Mouse (Mus musculus): ENCODE measurements around the gene Zfp575.
"Not testable (repeated sequence)": the region's sequence is repeated elsewhere in the genome, so short reads cannot be mapped to it uniquely, and the experiment has no call there.

The Zfp575 gene

GRCm38 (mm10) chr7:24587330-24588105 is at the start of gene Zfp575, which contains the start of gene Ethe1:
TSS of gene Zfp575 (minus strand) at chr7:24587641.
TSS of gene Ethe1 (plus strand) at chr7:24587543.
- no peaks in the 10 kb centered on the region for H3K27me3 ChIP-seq (ENCODE audit: control insufficient read depth, insufficient read depth, low read length, poor library complexity, severe bottlenecking)
- no peaks in the 10 kb centered on the region for H3K36me3 ChIP-seq (ENCODE audit: control insufficient read depth, insufficient read depth, low read length, poor library complexity, severe bottlenecking)
- DNase-seq (ENCODE audit: low read depth, low spot score), result peak; percentile 41

GRCm38 (mm10) chr7:24637046-24637445 is 49.6 kb upstream of the Zfp575 start:
- no peak for DNase-seq (ENCODE audit: low read depth, low spot score)
- Histone ChIP-seq H3K36me3 (ENCODE audit: control insufficient read depth, insufficient read depth, low read length, poor library complexity, severe bottlenecking) (no peaks in the 10 kb centered on the region), H3K27me3 (ENCODE audit: control insufficient read depth, insufficient read depth, low read length, poor library complexity, severe bottlenecking) (no peaks in the 10 kb centered on the region)

GRCm38 (mm10) chr7:24636264-24636663 is 48.8 kb upstream of the Zfp575 start, which contains the start of gene Lypd3:
TSS of gene Lypd3 (plus strand) at chr7:24636550.
- Histone ChIP-seq H3K27me3 (ENCODE audit: control insufficient read depth, insufficient read depth, low read length, poor library complexity, severe bottlenecking) (no peaks in the 10 kb centered on the region), H3K36me3 (ENCODE audit: control insufficient read depth, insufficient read depth, low read length, poor library complexity, severe bottlenecking) (no peaks in the 10 kb centered on the region)
- DNase-seq (ENCODE audit: low read depth, low spot score), result no peak

DNA sequence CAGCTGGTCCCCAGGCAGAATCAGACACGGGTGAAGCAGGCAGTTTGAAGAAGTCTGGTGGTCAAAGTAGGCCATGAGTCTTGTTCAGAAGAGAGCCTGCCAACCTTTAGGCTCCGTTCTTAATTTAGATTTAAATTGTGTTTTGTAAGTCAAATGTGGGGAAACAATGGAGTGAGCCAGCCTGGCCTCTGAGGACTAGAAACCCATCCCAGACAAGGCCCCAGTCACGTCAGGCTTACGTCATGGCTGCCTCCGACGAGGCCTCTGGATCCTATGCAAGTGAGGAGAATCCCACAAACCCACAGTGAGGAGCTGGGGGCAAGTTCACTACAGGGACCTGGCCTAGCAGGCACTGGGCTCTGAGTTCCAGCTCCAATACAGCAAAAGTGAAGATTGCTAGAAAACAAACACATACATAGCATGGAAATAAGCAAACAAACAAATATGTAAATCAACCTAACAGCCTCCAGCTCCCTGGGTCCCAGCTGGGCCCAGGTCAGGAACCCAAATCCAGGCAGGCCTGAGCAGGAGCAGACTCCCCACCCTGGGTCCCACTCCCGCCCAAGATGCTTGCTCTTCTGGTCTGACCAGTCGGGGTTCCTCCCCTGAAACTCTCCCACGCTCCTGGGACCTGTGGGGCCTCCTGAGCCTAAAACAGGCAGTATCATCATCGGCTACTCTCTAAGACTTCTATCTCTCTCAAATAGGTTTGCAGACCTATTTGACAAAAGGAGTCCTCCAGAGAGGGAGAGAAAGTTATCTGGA is 42.9 kb upstream of the Zfp575 start:
- H3K36me3 ChIP-seq (ENCODE audit: control insufficient read depth, insufficient read depth, low read length, poor library complexity, severe bottlenecking), result peaks cover 2% of the 10 kb centered on the region; the same call in 1 of the 2 replicates
- DNase-seq (ENCODE audit: low read depth, low spot score), result no peak
- no peaks in the 10 kb centered on the region for H3K27me3 ChIP-seq (ENCODE audit: control insufficient read depth, insufficient read depth, low read length, poor library complexity, severe bottlenecking)

DNA sequence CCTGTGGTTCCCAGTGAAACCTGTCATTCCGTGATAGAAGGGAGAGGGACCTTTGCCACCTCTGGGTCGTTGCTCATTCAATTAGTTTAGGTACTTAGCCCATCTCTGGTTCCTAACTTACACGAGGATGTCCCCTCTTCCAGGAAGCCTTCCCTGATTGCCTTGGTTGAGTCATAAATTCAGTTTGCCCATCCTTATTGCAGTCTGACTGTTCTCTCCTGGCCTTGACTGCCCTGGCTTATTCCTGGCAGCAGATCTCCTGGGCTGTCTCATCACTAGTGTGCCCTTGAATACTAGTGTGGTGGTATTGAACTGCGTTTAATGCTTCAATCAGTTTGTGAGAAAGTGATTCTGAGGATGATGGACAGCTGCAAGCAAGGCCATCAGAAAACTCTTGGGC is 42.2 kb upstream of the Zfp575 start:
- Histone ChIP-seq H3K27me3 (ENCODE audit: control insufficient read depth, insufficient read depth, low read length, poor library complexity, severe bottlenecking) (no peaks in the 10 kb centered on the region), H3K36me3 (ENCODE audit: control insufficient read depth, insufficient read depth, low read length, poor library complexity, severe bottlenecking) (peaks cover 4% of the 10 kb centered on the region)
- no peak for DNase-seq (ENCODE audit: low read depth, low spot score)

- DNase-seq (ENCODE audit: low read depth, low spot score), result peak; percentile 85
- no peaks in the 10 kb centered on the region for H3K27me3 ChIP-seq (ENCODE audit: control insufficient read depth, insufficient read depth, low read length, poor library complexity, severe bottlenecking)
- H3K36me3 ChIP-seq (ENCODE audit: control insufficient read depth, insufficient read depth, low read length, poor library complexity, severe bottlenecking), result peaks cover 6% of the 10 kb centered on the region
These were observed 41.5 kb upstream of the Zfp575 start for GRCm38 (mm10) chr7:24628685-24629610.

DNA sequence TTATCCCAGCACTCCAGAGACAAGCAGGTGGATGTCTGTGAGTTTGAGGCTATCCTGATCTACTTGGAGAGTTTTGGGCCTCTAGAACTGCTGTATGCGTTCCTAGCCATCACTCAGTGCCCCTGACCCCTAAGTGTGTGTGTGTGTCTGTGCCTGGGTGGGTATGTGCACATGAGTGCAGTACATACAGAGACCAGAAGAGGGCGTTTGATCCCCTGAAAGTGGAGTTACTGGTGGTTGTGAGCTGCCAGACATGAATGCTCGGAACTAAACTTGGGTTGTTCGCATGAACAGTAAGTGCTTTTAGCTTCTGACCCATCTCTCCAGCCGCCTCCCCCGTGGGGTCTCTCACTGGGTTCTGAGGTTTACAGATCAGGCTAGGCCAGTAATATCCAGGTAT is 35.5 kb upstream of the Zfp575 start:
- peaks cover 22% of the 10 kb centered on the region for H3K36me3 ChIP-seq (ENCODE audit: control insufficient read depth, insufficient read depth, low read length, poor library complexity, severe bottlenecking)
- no peak for DNase-seq (ENCODE audit: low read depth, low spot score)

DNA sequence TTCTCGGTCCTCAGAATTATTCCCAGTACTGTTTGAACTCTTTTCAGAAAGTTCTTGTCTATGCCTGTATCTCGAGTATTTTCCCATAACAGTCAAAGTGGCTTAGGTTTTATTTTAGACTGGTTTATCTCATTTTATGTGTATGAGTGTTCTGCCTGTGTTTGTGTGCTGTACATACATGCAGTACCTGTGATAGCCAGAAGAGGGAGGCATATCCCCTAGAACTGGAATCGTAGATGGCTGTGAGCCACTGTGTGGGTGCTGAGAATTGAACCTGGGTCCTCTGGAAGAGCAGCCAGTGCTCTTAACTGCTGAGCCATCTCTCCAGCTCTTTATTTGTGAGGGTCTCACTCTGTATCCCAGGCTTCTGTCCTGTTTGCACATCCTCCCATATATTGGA is 33.8 kb upstream of the Zfp575 start:
- Histone ChIP-seq H3K27me3 (ENCODE audit: control insufficient read depth, insufficient read depth, low read length, poor library complexity, severe bottlenecking) (no peaks in the 10 kb centered on the region), H3K36me3 (ENCODE audit: control insufficient read depth, insufficient read depth, low read length, poor library complexity, severe bottlenecking) (peaks cover 21% of the 10 kb centered on the region)
- peak; percentile 48 for DNase-seq (ENCODE audit: low read depth, low spot score)

More for the DNA sequence above, 35.5 kb upstream of the Zfp575 start:
- H3K27me3 ChIP-seq (ENCODE audit: control insufficient read depth, insufficient read depth, low read length, poor library complexity, severe bottlenecking), result no peaks in the 10 kb centered on the region

DNA sequence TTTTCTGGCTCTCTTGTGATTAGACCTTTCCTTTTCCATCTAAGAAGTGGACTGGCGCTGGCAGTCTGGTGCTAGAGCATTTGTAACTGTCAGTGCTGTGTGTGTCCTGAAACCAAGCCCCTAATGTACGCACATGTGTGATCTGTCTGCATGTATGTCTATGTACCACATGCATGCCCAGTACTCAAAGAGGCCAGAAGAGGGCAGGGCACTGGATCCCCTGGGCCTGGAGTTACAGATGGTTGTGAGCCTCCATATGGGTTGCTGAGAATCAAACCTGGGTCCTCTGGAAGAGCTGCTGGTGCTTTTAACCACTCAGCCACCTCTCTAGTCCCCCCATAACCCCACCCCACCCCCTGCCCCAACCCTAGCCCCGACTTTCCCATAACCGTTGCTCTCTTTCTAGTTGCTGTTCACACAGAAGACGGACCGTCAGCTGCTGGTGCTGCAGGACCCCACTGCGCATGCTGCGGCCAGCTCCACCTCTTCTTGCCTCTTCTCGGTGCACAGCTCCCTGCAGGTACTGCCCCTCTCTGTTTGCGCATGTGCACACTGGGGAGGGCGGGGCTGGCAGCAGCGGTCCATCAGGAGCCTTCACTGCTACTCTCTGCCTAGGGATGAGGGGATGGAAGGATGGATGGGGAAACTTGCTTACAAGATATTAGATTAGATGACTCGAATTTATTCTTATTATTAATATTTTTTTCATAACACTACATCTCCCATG is 32.4 kb upstream of the Zfp575 start:
- no peak for DNase-seq (ENCODE audit: low read depth, low spot score)
- no peaks in the 10 kb centered on the region for H3K27me3 ChIP-seq (ENCODE audit: control insufficient read depth, insufficient read depth, low read length, poor library complexity, severe bottlenecking)
- peaks cover 21% of the 10 kb centered on the region for H3K36me3 ChIP-seq (ENCODE audit: control insufficient read depth, insufficient read depth, low read length, poor library complexity, severe bottlenecking)

DNA sequence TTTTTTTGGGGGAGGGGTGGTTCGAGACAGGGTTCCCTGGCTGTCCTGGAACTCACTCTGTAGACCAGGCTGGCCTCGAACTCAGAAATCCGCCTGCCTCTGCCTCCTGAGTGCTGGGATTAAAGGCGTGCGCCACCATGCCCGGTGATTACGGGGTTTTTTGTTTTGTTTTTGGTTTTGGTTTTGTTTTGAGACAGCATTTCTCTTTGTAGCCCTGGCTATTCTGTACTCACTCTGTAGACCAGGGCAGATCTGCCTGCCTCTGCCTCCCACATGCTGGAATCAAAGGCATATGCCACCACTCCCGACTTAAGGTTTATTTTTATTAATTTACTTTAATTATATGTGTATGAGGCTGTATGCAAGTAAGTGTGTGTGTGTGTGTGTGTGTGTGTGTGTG is 30.9 kb upstream of the Zfp575 start:
- H3K27me3 ChIP-seq (ENCODE audit: control insufficient read depth, insufficient read depth, low read length, poor library complexity, severe bottlenecking), result not testable (repeated sequence)
- peak; percentile 42 for DNase-seq (ENCODE audit: low read depth, low spot score)
- H3K36me3 ChIP-seq (ENCODE audit: control insufficient read depth, insufficient read depth, low read length, poor library complexity, severe bottlenecking), result peaks cover 18% of the 10 kb centered on the region

- peaks cover 18% of the 10 kb centered on the region for H3K36me3 ChIP-seq (ENCODE audit: control insufficient read depth, insufficient read depth, low read length, poor library complexity, severe bottlenecking)
- peak; percentile 35 for DNase-seq (ENCODE audit: low read depth, low spot score)
These were observed 30.3 kb upstream of the Zfp575 start for GRCm38 (mm10) chr7:24617763-24618162.

GRCm38 (mm10) chr7:24614816-24615215 is 27.4 kb upstream of the Zfp575 start:
- no peak for DNase-seq (ENCODE audit: low read depth, low spot score)
- H3K36me3 ChIP-seq (ENCODE audit: control insufficient read depth, insufficient read depth, low read length, poor library complexity, severe bottlenecking), result peaks cover 7% of the 10 kb centered on the region
- no peaks in the 10 kb centered on the region for H3K27me3 ChIP-seq (ENCODE audit: control insufficient read depth, insufficient read depth, low read length, poor library complexity, severe bottlenecking)

More at GRCm38 (mm10) chr7:24617763-24618162, 30.3 kb upstream of the Zfp575 start:
- H3K27me3 ChIP-seq (ENCODE audit: control insufficient read depth, insufficient read depth, low read length, poor library complexity, severe bottlenecking), result no peaks in the 10 kb centered on the region

GRCm38 (mm10) chr7:24612308-24612910 is 25.0 kb upstream of the Zfp575 start:
- H3K27me3 ChIP-seq (ENCODE audit: control insufficient read depth, insufficient read depth, low read length, poor library complexity, severe bottlenecking), result no peaks in the 10 kb centered on the region
- H3K36me3 ChIP-seq (ENCODE audit: control insufficient read depth, insufficient read depth, low read length, poor library complexity, severe bottlenecking), result peaks cover 2% of the 10 kb centered on the region
- peak; percentile 45 for DNase-seq (ENCODE audit: low read depth, low spot score)

Data from splenic B cell, adult 2 months (primary cell).